Mouse (Mus musculus): ENCODE measurements around the gene Eif3f.

Gene Eif3f

DNA sequence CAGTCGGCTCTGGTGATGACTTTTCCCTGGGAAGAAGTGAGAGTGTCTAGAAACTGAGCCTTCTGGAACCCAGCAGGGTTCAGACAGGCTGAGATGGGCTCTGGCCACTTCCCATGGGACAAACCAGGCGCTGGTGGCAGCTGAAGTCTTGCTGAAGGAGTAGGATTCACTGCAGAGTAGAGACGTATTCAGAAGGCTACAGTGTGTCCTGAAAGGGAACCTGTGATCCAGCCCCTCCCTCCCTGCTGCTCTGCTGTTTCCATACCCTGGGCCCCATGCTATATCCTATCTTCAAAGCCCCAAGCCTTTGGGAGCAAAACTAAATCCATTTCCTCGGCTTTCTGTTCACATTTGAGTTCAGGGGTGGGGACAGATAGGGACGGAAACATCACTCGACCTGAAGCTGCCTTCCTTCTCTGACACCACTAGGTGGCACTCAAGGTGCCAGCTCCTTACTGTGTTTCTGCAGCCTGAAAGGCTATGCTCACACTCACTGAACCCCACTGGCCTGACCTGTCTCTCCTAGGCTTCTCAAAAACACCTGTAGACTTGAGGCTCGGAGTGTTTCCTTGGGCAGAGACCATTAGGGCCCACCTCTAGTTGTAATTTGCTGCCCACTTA, 32.6 kb downstream of the Eif3f start:
- peak in 1 of 2 experiments; percentile 28 for DNase-seq (ENCODE audit: low spot score in 2 of 2)

DNA sequence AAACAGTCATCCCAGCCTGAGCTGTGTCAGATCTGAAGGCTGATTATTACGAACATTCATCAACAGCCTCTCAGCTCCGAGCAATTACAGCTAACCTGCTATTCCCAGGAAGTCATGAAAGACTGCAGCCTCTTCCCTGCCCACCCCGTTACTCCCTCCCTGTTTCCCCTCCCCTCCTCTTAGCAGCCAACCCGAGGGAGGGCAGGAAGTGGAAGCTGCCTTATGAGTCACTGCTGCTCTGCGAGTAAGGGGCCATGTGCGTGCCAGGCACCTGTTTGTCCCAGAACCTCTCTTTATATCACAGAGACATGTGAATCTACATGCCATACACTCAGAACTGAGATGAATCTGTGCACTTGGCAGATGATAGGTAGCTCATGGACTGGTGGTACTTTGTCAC, 34.0 kb downstream of the Eif3f start:
- no peak for DNase-seq (ENCODE audit: low spot score in 2 of 2)

DNA sequence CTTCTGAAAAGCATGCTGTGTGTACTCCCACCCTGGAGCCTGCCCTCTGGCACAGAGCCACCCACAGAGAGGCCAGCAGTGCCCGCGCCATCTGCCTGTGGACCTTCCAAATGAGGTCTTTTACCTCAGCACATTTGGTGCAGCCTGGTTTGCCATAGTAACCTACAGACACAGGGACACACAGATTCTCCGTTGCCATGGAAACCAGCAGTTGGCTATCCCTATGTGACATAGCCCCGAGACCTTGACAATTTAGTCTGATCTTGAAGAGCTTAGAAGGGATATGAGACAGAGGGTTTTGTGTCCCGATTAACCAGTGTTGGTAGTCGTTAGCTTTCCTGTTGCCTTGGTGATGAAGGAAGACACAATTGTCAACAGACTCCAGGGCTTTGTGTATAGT, 38.1 kb downstream of the Eif3f start:
- no peak for DNase-seq (ENCODE audit: low spot score in 2 of 2)

DNA sequence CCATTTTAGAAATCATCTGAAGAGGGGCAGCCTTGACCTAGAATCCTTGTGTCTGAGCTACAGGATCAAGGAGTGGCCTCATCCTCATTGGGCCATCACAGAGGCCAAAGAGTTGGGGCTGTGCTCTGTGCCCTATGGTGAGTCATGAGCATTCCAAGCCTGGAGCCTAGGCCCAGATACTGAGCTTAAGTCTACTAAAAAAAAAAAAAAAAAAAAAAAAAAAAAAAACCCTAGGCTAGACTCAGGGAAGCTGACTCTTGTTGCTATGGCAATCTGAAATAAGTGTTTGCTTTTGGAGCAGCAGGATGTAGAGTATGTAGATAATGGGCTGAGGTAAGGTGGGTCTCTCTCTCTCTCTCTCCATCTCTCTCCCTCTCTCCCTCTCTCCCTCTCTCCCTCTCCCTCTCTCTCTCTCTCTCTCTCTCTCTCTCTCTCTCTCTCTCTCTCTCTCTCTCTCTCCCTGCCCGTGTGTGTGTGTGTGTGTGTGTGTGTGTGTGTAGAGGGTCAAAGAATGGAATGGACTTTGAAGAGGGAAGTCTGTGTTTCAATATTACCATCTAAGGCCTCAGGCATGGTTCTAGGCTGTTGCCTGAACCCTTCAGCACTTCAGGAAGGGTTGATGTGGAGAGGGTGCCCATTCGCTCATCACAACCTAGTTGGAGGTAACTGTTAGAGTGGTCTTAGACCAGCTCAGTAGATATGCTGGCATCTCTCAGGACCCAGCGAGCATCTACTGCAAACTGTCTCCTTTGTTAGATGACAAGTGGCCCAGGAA, 51.9 kb downstream of the Eif3f start:
- no peak for DNase-seq (ENCODE audit: low spot score in 2 of 2)

DNA sequence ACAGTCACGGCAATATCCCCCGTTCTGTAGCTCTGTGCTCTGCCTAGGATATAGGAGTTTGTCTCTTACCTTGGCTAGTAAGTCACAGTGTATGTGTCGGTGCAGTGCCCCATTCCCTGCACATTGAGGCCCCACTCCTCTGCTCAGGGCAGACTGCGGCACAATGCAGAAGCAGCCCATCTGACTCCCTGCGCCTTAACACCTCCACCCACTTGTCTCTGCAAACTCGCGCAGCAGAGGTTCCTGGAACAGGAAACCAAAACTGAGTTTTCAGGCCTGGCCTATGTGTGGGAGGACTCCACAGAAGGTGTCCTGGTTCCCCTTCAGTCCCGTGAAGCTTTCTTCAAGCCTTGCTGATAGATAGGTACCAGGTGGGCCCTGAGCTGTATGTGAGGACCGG, 57.0 kb downstream of the Eif3f start:
- no peak for DNase-seq (ENCODE audit: low spot score in 2 of 2)

All from spleen, postnatal 10 days (tissue).